Mouse (Mus musculus) neural tube, embryonic 11.5 days (tissue): ENCODE measurements at regions not wholly inside any gene's neighbourhood (a gene's known extent, or its start where the extent isn't known, plus 50 kb on each side); places are given as distances from the start of the nearest gene placed in this dataset.

ENCODE experiments used
- ATAC-seq: fragments of 200-750 bp; cut with Nextera tagmentation; 2 replicates; pipeline ENCODE4 v1.8.0; 2017; ENCODE audit warnings: moderate number of reproducible peaks, mild to moderate bottlenecking, moderate TSS enrichment, moderate library complexity; ENCODE audit not compliant: insufficient read depth, low FRiP score, low TSS enrichment
- DNase-seq: peaks from one replicate; pipeline ENCODE4 v3.0.0-alpha.2; 2015; ENCODE audit warnings: low spot score
- H3K27ac ChIP-seq: fragments of 300-500 bp; sonication (generic); 2 replicates; pipeline ENCODE4 v1.5.1; 2014; ENCODE audit warnings: low read depth, mild to moderate bottlenecking, low read length
- H3K27me3 ChIP-seq: fragments of 300-500 bp; sonication (generic); 2 replicates; pipeline ENCODE4 v1.6.1; 2014; ENCODE audit warnings: mild to moderate bottlenecking, low read length, mixed read lengths; ENCODE audit not compliant: control insufficient read depth, insufficient read depth
- H3K36me3 ChIP-seq: fragments of 300-500 bp; sonication (generic); 2 replicates; pipeline ENCODE4 v1.6.1; 2014; ENCODE audit warnings: mild to moderate bottlenecking, low read length, moderate library complexity, mixed read lengths; ENCODE audit not compliant: control insufficient read depth, insufficient read depth
- H3K4me1 ChIP-seq: fragments of 300-500 bp; sonication (generic); 2 replicates; pipeline ENCODE4 v1.6.1; 2014; ENCODE audit warnings: low read length, mixed read lengths; ENCODE audit not compliant: control insufficient read depth, insufficient read depth
- H3K4me2 ChIP-seq: fragments of 300-500 bp; sonication (generic); 2 replicates; pipeline ENCODE4 v1.6.1; 2014; ENCODE audit warnings: low read depth, mild to moderate bottlenecking, moderate library complexity
- H3K4me3 ChIP-seq: fragments of 300-500 bp; sonication (generic); 2 replicates; pipeline ENCODE4 v1.5.1; 2014; ENCODE audit warnings: low read depth, low read length
- H3K9ac ChIP-seq: fragments of 300-500 bp; sonication (generic); 2 replicates; pipeline ENCODE4 v1.6.1; 2014; ENCODE audit warnings: mild to moderate bottlenecking, low read length
- H3K9me3 ChIP-seq: fragments of 300-500 bp; sonication (generic); 2 replicates; pipeline ENCODE4 v1.6.1; 2016; ENCODE audit warnings: low read length; ENCODE audit not compliant: control insufficient read depth
- WGBS: fragments of 180-500 bp; shearing (Covaris S2); extraction: QIAGEN DNeasy Blood & Tissue Kit; methylation state at CpG from one replicate; pipeline ENCODE4 v1.1.7; 2014; 5-methylcytosine and 5-hydroxymethylcytosine counted together

DNA sequence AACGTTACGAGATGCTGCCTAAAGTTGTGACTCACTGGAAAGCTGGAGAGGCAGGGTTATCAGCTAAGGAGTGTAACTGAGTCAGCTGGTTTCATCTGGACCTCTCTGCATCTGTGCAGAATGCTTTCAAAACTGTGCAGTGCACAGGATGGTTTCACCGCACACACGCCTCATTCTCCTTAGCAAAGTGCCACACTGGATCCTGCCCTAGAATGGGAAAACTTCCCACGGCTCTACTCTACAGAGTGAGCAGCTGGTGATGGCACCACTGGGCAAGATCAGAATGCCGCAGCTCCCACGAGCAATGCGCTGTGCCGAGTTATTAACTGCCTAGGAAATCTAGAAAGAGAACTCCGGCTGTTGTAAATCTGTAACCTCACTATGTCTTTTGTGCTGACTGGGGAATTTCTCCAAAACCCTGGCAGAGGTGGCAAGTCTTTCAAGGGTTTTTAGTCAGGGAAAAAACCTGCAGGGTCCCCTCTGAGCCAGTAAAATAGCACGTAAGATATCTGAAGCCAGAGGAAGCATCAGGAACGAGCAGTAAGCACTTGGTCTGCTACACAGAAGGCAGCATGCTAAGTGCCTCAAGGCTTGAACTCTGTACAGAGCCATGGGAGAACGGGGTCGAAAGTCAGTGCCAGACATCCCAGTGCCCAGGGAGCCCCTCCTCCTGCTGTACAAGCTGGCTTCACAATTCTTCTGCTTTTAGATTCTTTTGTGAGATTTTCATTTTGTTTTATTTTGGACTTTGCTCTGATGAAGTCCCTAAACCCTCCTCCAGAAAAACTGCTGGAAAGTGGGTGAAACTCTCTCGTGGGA lies 214.4 kb upstream of the Foxq1 start:
- Histone ChIP-seq H3K36me3 (no peaks in the 10 kb centered on the region), H3K27ac (no peak overlapping the region), H3K4me3 (no peak overlapping the region), H3K4me1 (no peaks in the 10 kb centered on the region), H3K27me3 (no peaks in the 10 kb centered on the region), H3K9ac (no peak overlapping the region), H3K4me2 (no peak overlapping the region), H3K9me3 (no peaks in the 10 kb centered on the region)
- WGBS: 83% methylated on average over 15 of the region's 15 CpGs
- ATAC-seq (no peak), DNase-seq (no peak)

DNA sequence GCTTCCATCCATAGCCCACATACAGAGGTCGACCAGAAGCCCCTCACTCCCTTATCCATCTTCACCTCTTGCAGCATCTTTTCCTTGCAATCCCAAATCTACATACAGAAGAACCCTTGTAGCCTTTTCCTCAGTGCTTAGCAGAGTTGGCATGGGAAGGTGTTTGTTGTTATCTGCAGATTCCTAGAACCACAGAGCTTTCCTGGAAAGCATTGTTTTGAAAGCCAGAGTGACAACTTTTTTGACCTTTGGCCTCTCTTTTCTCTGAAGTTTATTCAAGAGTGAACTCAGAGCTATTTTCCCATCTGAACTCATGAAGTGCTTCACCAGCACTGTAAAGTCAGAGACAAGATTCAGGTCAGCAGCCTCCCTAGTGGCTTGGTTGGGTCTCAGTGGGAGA lies 209.7 kb upstream of the Foxq1 start:
- H3K9me3 ChIP-seq: no peaks in the 10 kb centered on the region
- no peaks in the 10 kb centered on the region for H3K27me3 ChIP-seq
- no peaks in the 10 kb centered on the region for H3K4me1 ChIP-seq
- no peak overlapping the region for H3K27ac ChIP-seq
- no peak overlapping the region for H3K9ac ChIP-seq
- H3K4me2 ChIP-seq: no peak overlapping the region
- H3K4me3 ChIP-seq: no peak overlapping the region
- WGBS: 53% methylated on average over 1 of the region's 1 CpGs
- no peak for ATAC-seq
- no peaks in the 10 kb centered on the region for H3K36me3 ChIP-seq
- no peak for DNase-seq

DNA sequence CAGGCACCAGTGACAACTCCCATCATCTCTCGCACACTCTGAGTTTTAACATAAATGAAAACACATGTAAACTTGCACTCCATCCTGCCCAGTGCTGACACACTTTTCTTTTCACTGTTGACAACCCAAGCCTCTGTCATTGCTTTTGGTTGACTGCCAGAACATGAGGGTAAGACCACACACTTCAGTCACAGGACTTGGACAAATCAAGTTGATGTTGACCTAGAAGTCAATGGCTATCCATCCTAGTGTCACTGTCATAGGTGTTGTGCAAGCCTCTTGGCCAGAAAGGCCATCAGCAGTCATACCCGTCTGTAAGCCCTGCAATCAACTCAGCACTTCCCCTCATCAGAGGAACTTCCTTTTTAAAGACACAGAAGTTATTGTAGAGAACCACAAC lies 208.9 kb upstream of the Foxq1 start:
- H3K9ac ChIP-seq: no peak overlapping the region
- no peaks in the 10 kb centered on the region for H3K27me3 ChIP-seq
- no peak overlapping the region for H3K27ac ChIP-seq
- H3K9me3 ChIP-seq: no peaks in the 10 kb centered on the region
- 84% methylated on average over 2 of the region's 2 CpGs for WGBS
- H3K4me1 ChIP-seq: no peaks in the 10 kb centered on the region
- no peaks in the 10 kb centered on the region for H3K36me3 ChIP-seq
- ATAC-seq: no peak
- DNase-seq: no peak
- H3K4me3 ChIP-seq: no peak overlapping the region
- H3K4me2 ChIP-seq: no peak overlapping the region

DNA sequence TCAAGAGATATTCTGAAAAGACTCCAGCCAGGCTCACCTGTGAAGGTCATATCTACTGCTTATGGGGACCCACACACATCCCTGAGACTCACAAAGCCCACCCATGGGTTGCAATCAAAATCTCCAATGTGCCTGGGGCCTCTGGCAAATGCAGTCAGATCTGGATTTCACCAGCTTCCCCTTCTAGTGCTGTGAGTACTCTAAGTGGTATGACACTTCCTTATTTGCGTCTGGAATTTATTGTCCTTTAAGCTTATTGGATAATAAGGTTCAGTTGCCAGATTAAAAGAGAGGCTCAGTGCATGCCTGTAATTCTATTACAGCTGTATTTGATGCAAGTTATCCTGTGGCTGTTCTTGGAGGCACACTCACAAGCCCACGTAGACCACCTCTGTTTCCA lies 206.3 kb upstream of the Foxq1 start:
- Histone ChIP-seq H3K4me2 (no peak overlapping the region), H3K27me3 (no peaks in the 10 kb centered on the region), H3K36me3 (no peaks in the 10 kb centered on the region), H3K4me3 (no peak overlapping the region), H3K27ac (no peak overlapping the region), H3K4me1 (no peaks in the 10 kb centered on the region), H3K9me3 (no peaks in the 10 kb centered on the region), H3K9ac (no peak overlapping the region)
- 77% methylated on average over 2 of the region's 2 CpGs for WGBS
- no peak for ATAC-seq
- no peak for DNase-seq

DNA sequence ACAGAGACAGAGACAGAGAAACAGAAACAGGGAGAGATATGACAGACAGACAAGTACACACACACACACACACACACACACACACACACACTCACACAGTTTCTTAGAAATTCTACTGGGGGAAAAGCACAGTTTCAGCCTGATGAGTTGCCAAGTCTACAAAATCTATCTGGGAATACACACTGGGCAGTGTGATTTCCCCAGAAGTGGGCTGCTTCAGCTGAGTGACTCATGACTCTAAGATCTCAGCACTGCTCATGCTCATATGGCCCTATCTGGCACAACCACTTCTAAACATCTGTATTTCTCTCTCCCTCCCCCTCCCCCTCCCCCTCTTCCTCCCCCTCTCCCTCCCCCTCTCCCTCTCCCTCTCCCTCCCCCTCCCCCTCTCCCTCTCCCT lies 204.5 kb upstream of the Foxq1 start:
- H3K9ac ChIP-seq: no peak overlapping the region
- H3K27ac ChIP-seq: no peak overlapping the region
- no peaks in the 10 kb centered on the region for H3K36me3 ChIP-seq
- no peaks in the 10 kb centered on the region for H3K9me3 ChIP-seq
- no peak overlapping the region for H3K4me3 ChIP-seq
- no peaks in the 10 kb centered on the region for H3K27me3 ChIP-seq
- ATAC-seq: no peak
- DNase-seq: no peak
- no peaks in the 10 kb centered on the region for H3K4me1 ChIP-seq
- H3K4me2 ChIP-seq: no peak overlapping the region

DNA sequence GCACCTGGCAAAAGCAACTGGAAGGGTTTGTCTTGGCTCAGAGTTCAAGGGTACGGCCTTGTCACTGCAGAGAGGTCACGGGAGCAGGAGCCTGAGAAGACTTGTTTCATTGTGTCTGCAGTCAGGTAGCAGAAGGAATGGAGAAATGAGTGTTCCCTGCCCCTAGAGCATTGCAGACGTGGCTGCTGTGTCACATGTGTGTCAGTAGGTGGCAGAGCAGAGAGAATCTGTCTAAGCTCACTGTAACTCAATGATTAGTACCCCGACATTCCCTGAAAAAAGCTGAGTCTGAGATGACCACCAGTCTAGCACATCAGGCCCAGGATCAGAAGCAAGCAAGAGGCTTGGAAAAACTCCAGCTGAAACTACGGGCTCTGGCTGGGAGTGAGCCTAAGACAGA lies 203.1 kb upstream of the Foxq1 start:
- DNase-seq (no peak), ATAC-seq (no peak)
- Histone ChIP-seq H3K9me3 (no peaks in the 10 kb centered on the region), H3K27me3 (no peaks in the 10 kb centered on the region), H3K36me3 (no peaks in the 10 kb centered on the region), H3K4me2 (no peak overlapping the region), H3K4me3 (no peak overlapping the region), H3K27ac (no peak overlapping the region), H3K9ac (no peak overlapping the region), H3K4me1 (no peaks in the 10 kb centered on the region)
- WGBS: 71% methylated on average over 5 of the region's 5 CpGs

DNA sequence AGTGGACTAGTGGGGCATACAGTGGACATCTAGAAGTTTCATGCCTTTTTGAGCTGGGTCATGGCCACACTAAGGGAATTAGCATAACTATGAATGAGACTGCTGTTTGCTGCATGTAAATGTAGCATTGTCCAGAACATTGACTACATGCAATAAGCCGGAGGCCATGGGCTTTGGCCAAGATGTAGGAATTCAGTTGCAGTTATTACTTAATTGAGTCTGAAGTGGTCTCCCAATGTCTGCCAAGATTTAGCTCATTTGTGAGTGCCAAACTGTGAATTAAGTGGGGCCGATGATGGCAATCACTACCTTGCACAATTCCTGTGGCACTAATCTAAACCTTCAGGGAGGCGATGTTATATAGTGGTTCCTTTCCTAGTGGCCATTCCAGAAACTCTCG lies 196.6 kb upstream of the Foxq1 start:
- H3K4me3 ChIP-seq: no peak overlapping the region
- H3K27ac ChIP-seq: no peak overlapping the region
- no peaks in the 10 kb centered on the region for H3K4me1 ChIP-seq
- H3K27me3 ChIP-seq: no peaks in the 10 kb centered on the region
- 95% methylated on average over 4 of the region's 4 CpGs for WGBS
- ATAC-seq (no peak), DNase-seq (no peak)
- H3K4me2 ChIP-seq: no peak overlapping the region
- H3K9me3 ChIP-seq: no peaks in the 10 kb centered on the region
- no peaks in the 10 kb centered on the region for H3K36me3 ChIP-seq
- H3K9ac ChIP-seq: no peak overlapping the region

DNA sequence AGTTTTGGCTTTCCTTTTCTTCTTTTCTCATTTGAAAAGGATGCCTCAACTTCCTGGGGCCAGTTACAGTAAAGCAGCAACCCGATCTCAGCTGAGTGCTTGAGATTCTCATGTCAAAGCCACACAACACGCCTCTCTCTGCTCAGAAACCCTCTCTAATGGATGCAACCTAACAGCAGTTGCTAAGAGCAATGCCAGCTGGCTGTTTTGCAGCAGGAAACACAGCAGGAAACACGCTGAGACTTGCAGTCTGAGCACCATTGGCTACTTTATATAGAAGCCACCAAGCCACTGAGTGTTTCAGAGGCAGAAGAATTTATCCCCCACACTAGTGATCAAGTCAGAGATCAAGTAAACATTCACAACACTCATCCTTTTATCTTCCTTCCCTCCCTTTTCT lies 193.5 kb upstream of the Foxq1 start:
- H3K4me2 ChIP-seq: no peak overlapping the region
- 16% methylated on average over 3 of the region's 3 CpGs for WGBS
- no peaks in the 10 kb centered on the region for H3K4me1 ChIP-seq
- no peak for DNase-seq
- H3K9me3 ChIP-seq: no peaks in the 10 kb centered on the region
- no peak for ATAC-seq
- H3K27me3 ChIP-seq: no peaks in the 10 kb centered on the region
- H3K9ac ChIP-seq: no peak overlapping the region
- H3K27ac ChIP-seq: no peak overlapping the region
- no peaks in the 10 kb centered on the region for H3K36me3 ChIP-seq
- no peak overlapping the region for H3K4me3 ChIP-seq

DNA sequence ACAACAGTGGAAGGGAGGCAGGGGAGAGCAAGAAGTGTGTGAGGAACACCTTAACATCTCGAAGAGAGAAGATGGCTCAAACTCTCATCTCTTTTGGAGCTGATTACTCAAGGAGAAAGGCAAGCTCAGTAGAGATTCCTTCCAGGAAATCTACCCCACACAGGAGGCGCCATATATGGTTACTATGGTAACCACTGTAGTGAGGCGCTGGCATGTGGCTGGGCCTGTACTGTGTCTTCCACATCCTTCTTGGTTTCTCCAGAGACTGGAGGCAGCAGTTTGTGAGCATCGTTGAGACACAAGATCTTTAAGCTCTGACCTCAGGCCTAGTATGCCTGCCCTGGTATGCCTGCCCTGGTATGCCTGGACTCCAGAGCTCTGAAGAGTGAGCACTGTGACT lies 191.6 kb upstream of the Foxq1 start:
- ATAC-seq (no peak), DNase-seq (no peak)
- no peaks in the 10 kb centered on the region for H3K9me3 ChIP-seq
- H3K9ac ChIP-seq: no peak overlapping the region
- H3K4me2 ChIP-seq: no peak overlapping the region
- H3K36me3 ChIP-seq: no peaks in the 10 kb centered on the region
- no peaks in the 10 kb centered on the region for H3K27me3 ChIP-seq
- no peaks in the 10 kb centered on the region for H3K4me1 ChIP-seq
- H3K27ac ChIP-seq: no peak overlapping the region
- H3K4me3 ChIP-seq: no peak overlapping the region
- 61% methylated on average over 4 of the region's 4 CpGs for WGBS
